Mouse (Mus musculus) induced T-regulatory cell, adult 2 months (primary cell): ENCODE measurements around the gene Mgea5.

ENCODE experiments used
- DNase-seq: peaks from one replicate; pipeline ENCODE4 v3.0.0-alpha.2; 2012; ENCODE audit warnings: low read depth

The Mgea5 gene

DNA sequence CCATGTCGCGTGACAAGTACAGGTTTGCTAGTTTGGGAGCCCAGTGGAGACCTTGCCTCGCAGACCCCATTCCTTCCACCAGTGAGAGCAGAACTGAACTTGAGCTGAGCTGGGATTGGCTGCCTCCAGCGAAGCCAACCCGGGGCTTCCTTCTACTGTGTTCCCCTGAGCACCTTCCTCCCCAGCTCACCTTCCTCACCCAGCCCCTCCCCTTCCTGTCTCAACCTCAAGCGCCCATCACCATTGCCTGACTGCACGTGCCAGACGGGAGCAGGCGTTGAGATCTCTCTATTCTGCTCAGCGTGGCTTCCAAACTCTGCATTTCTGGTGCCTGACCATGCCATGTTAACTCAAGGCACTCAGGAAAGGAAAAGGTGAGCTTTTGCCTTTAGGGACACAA lies 56.4 kb downstream of the Mgea5 start:
- no peak for DNase-seq

GRCm38 (mm10) chr19:45725677-45726277 lies 57.9 kb downstream of the Mgea5 start:
- no peak for DNase-seq

GRCm38 (mm10) chr19:45722188-45722587 lies 61.4 kb downstream of the Mgea5 start:
- peak; percentile 33 for DNase-seq

DNA sequence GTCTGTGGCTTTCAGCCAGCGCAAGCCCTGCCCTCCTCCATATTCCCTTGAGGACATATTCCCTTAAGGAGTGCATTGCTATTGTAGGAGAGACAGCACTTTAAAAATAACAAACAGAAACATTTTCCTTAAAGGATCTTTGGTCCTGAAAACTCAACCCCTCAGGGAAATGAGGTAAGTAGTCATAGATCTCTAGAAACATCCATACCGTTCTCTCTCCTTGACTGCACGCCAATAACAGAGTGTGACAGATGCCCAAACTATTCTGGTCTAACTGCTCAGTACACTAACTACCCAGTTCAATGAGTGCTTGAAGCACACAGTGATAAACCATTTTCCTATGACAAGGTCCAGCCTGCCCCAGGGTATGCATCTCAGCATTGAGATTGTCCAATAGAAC lies 65.4 kb downstream of the Mgea5 start:
- DNase-seq: no peak

DNA sequence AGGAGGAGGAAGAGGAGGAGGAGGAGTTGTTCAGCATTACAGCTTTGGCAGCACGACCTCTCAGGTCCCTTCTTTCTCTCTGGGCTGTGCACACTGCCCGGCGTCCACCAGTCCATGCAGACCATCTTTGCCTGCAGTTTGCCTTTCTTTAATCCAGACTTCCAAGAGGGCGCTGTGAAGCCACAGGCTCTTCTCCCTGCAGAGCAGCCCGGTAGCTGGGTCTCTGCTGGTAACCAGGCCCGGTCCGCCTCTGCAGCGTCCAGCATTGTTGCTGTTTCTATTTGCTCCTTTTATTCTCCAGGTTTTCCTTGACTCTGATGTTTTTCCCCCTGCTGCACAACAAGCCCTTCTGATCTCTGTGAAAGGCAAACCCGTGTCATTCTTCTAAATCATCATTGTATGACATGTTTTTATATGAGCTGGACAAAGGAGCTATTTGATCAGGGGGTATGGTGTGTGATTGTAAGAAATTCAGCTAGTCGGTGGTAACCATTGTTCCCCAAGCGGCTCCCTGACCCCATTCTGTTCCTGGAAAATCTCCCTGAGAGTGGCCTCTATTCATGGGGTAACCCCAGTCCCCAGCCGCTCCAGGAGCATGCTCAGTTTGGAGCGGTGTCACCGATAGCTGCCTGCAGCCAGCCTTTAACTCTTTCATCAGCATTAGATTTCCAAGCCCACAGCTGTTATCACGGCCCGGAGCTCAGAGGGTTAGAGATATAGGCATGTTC lies 66.0 kb downstream of the Mgea5 start:
- DNase-seq: no peak

DNA sequence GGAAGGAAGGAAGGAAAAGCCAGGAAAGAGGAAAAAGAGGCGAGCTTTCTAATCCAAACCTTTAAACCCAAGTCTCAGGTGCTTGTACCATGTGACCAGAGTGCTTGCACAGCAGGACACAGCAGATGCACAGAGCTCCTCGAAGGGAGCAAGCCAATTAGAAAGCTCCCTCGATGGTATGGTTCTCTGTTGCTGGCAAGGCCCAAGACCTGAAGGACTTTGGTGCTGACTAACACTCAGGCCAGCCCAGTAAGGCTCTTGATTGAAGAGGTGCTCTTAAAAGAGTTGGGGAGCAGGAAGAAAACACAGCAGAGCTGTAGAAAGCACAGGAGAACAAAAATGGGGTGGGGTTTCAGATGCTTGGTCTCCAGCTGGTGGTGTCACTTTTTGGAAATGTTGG lies 74.9 kb downstream of the Mgea5 start:
- DNase-seq: no peak
